In genomic region chr19:38775548-38775947, GRCm38 (mm10) we compare ENCODE assay signal across 9 mouse cellular contexts. TPM values are rescaled to one million over a fixed set of nuclear protein-coding genes. Genes with fewer than 3 reads are reported as not detected.
DNase-seq lines count a peak whose midpoint lies in the region; ATAC-seq and TF ChIP-seq lines count a peak whose summit lies in the region.
"Had no signal": no experiment of that assay in that cellular context is flagged by ENCODE, and none has a peak within 500 bp of the region (broad histone marks: within the 10 kb centered on the region; RNA-seq: fewer than 3 reads in every experiment).

No protein-coding gene starts in this region.

- no peaks in the 10 kb centered on the region for H3K4me1 ChIP-seq in intestine, postnatal 0 days (replicated peaks; ENCODE audit: control insufficient read depth, insufficient read depth, low read length)
- no peaks in the 10 kb centered on the region for H3K4me1 ChIP-seq in intestine, embryonic 15.5 days (replicated peaks)
- H3K4me1 ChIP-seq in MEL (ENCODE audit: control insufficient read depth in 1 of 2, insufficient read depth in 2 of 2, low read length in 2 of 2): no peaks in the 10 kb centered on the region

- DNase-seq in MEL (ENCODE audit: low read depth, low spot score): peak; percentile 53
- DNase-seq in c-Kit-positive CD71-negative TER-119-negative erythroid progenitor cells, embryonic 14.5 days (ENCODE audit: low read depth): peak; percentile 7
- peak; percentile 25 to 47 for DNase-seq in heart, postnatal 36 days
- DNase-seq in left cerebral cortex, postnatal 14 days (ENCODE audit: low spot score in 2 of 2): peak; percentile 63
- peak; percentile 12 for DNase-seq in ovary, postnatal 36 days (ENCODE audit: low spot score)
- DNase-seq in spleen, postnatal 14 days (ENCODE audit: low spot score in 2 of 2): no peak

- TF ChIP-seq RAD21 in MEL (IDR thresholded peaks at IDR 0.05; ENCODE audit: low read depth, low read length): peak; percentile 44

- no peak overlapping the region for H3K4me3 ChIP-seq in intestine, postnatal 0 days (ENCODE audit: low read depth, low read length)
- H3K4me3 ChIP-seq in intestine, embryonic 15.5 days (replicated peaks): no peak overlapping the region
- H3K4me3 ChIP-seq in MEL (ENCODE audit: control insufficient read depth in 1 of 2, insufficient read depth in 1 of 2, low read depth in 2 of 2, low read length in 2 of 2): no peak overlapping the region

- no peaks in the 10 kb centered on the region for H3K27me3 ChIP-seq in intestine, postnatal 0 days (replicated peaks; ENCODE audit: control insufficient read depth, insufficient read depth, low read length)
- no peaks in the 10 kb centered on the region for H3K27me3 ChIP-seq in intestine, embryonic 15.5 days (replicated peaks)
- peaks cover 0 to 1% of the 10 kb centered on the region in 2 experiments; a peak in 1 of 4 replicates for H3K27me3 ChIP-seq in MEL (ENCODE audit: control insufficient read depth in 1 of 2, insufficient read depth in 2 of 2, low read length in 2 of 2)

- no peaks in the 10 kb centered on the region for H3K9me3 ChIP-seq in intestine, postnatal 0 days (ENCODE audit: control insufficient read depth)
- H3K9me3 ChIP-seq in intestine, embryonic 15.5 days: no peaks in the 10 kb centered on the region
- no peaks in the 10 kb centered on the region for H3K9me3 ChIP-seq in MEL (replicated peaks; ENCODE audit: insufficient read depth, low read length)

- 51% methylated on average over 4 of the region's 4 CpGs for WGBS in intestine, postnatal 0 days
- WGBS in intestine, embryonic 15.5 days: 50% methylated on average over 4 of the region's 4 CpGs

- TF ChIP-seq CTCF in intestine, postnatal 0 days (IDR thresholded peaks at IDR 0.05; ENCODE audit: low read depth): peak; percentile 80
- peak; percentile 37 to 64 (median 47) for TF ChIP-seq CTCF in MEL (IDR thresholded peaks at IDR 0.05 in 2 of 3, conservative IDR thresholded peaks at IDR 0.05 in 1 of 3; ENCODE audit: control insufficient read depth in 1 of 3, insufficient read depth in 1 of 3, low read depth in 2 of 3, low read length in 3 of 3, poor library complexity in 1 of 3, severe bottlenecking in 1 of 3)

- no peak overlapping the region for H3K9ac ChIP-seq in intestine, postnatal 0 days (ENCODE audit: low read depth, low read length)
- no peak overlapping the region for H3K9ac ChIP-seq in intestine, embryonic 15.5 days
- no peak overlapping the region for H3K9ac ChIP-seq in MEL (ENCODE audit: control insufficient read depth, low read depth, low read length, poor library complexity, severe bottlenecking)

- intact Hi-C loops in heart, postnatal 36 days (cut with DNase I): loop anchor here (2.0 to 5.0 kb wide), 2 partner anchors 208 to 351 kb away; no protein-coding TSS in a partner anchor
- intact Hi-C loops in left cerebral cortex, postnatal 14 days (cut with DNase I): loop anchor here (5.0 kb wide), 2 partner anchors 213 to 353 kb away; no protein-coding TSS in a partner anchor

- H3K27ac ChIP-seq in intestine, postnatal 0 days (ENCODE audit: low read depth, low read length): no peak overlapping the region
- H3K27ac ChIP-seq in intestine, embryonic 15.5 days: no peak overlapping the region
- no peak overlapping the region for H3K27ac ChIP-seq in MEL (ENCODE audit: control insufficient read depth, low read depth, low read length)
- H3K27ac ChIP-seq: macrophage had no signal

- TF ChIP-seq POLR2A in MEL (IDR thresholded peaks at IDR 0.05; ENCODE audit: control insufficient read depth in 1 of 2, insufficient read depth in 1 of 2, low read depth in 1 of 2, low read length in 2 of 2, poor library complexity in 1 of 2): no peak

- H3K4me2 ChIP-seq in intestine, postnatal 0 days (replicated peaks; ENCODE audit: low read depth): no peak overlapping the region
- H3K4me2 ChIP-seq in intestine, embryonic 15.5 days (replicated peaks): no peak overlapping the region

- TF ChIP-seq EP300 in MEL (IDR thresholded peaks at IDR 0.05; ENCODE audit: low read depth in 1 of 2, low read length in 2 of 2): no peak

- H3K79me2 ChIP-seq in MEL (ENCODE audit: control insufficient read depth, insufficient read depth, low read length, poor library complexity): no peaks in the 10 kb centered on the region

- no peaks in the 10 kb centered on the region for H3K36me3 ChIP-seq in intestine, postnatal 0 days (ENCODE audit: control insufficient read depth, insufficient read depth)
- H3K36me3 ChIP-seq in intestine, embryonic 15.5 days: no peaks in the 10 kb centered on the region
- no peaks in the 10 kb centered on the region for H3K36me3 ChIP-seq in MEL (ENCODE audit: control insufficient read depth in 1 of 2, insufficient read depth in 2 of 2, low read length in 2 of 2)

- no peak for ATAC-seq in intestine, postnatal 0 days
- no peak for ATAC-seq in intestine, embryonic 15.5 days

TF ChIP-seq in MEL, 35 proteins besides CTCF, POLR2A, EP300 and RAD21:
- TF ChIP-seq POLR2AphosphoS2 (IDR thresholded peaks at IDR 0.05; ENCODE audit: low read length) (no peak), SMC3 (IDR thresholded peaks at IDR 0.05; ENCODE audit: low read depth, low read length) (peak; percentile 54)

RNA-seq across cellular contexts. Expression of gene Noc3l, which starts 43.5 kb away (rescaled TPM):
- 2.0 and 2.4 TPM in 2 replicates for polyA plus RNA-seq in intestine, postnatal 0 days (2015; fragmentation: Nextera tagmentation; extraction: Ambion mirVana)
- polyA plus RNA-seq in intestine, embryonic 15.5 days (2015; fragmentation: Nextera tagmentation; extraction: Ambion mirVana): 6.5 and 7.3 TPM in 2 replicates
- total RNA-seq in MEL (2012; rRNA removed): 17.2 and 20.0 TPM in 2 replicates
- 10 to 100 TPM in 1 of 2 experiments, not detected in 1; 20.3 TPM for polyA plus RNA-seq in MEL (2012; ENCODE audit: insufficient read depth in 1 of 2, insufficient read length in 2 of 2, low read depth in 1 of 2, low replicate concordance in 2 of 2, missing spikeins in 1 of 2)
- total RNA-seq in heart, postnatal 36 days (2021): 1 to 10 TPM; 6.0 to 6.3 TPM
- total RNA-seq in left cerebral cortex, postnatal 14 days (2021): 10 to 100 TPM; 12.0 to 12.1 TPM

Comparison
In these comparisons a context has a peak if more than half of its experiments do, and no peak if none do; other contexts are left out.
1. DNase-seq: peak in MEL (single experiment), c-Kit-positive CD71-negative TER-119-negative erythroid progenitor cells, embryonic 14.5 days (single experiment), heart, postnatal 36 days (2 of 2), left cerebral cortex, postnatal 14 days (2 of 2) and ovary, postnatal 36 days (single experiment); none in spleen, postnatal 14 days (0 of 2).